Mouse (Mus musculus) gastrocnemius, postnatal 4 days (tissue): Measurements from ENCODE around the gene Batf. TPM values are rescaled to one million over a fixed set of nuclear protein-coding genes. Genes with fewer than 3 reads are reported as not detected.

Source experiments
- DNase-seq, 2 experiments: peaks; one replicate each; pipeline ENCODE4 v3.0.0; 2021 to 2022; ENCODE audit warnings: low spot score in 2 of 2, mixed read lengths in 2 of 2
- microRNA-seq: library from miRNA; unstranded; fragments of <30 nt; microRNA quantifications from one replicate; pipeline ENCODE4 v1.2.0, GENCODE M21; 2021
- total RNA-seq, 2 experiments: library from RNA; stranded (reverse); gene quantifications; 2 replicates each; pipeline ENCODE4 v1.2.3; 2021

Gene Batf
- total RNA-seq, 2 experiments from 2014 or later = 0.59 to 1.2 TPM

GRCm38 (mm10) chr12:85725306-85725705 lies 38.8 kb downstream of the Batf start:
- no peak for DNase-seq

DNA sequence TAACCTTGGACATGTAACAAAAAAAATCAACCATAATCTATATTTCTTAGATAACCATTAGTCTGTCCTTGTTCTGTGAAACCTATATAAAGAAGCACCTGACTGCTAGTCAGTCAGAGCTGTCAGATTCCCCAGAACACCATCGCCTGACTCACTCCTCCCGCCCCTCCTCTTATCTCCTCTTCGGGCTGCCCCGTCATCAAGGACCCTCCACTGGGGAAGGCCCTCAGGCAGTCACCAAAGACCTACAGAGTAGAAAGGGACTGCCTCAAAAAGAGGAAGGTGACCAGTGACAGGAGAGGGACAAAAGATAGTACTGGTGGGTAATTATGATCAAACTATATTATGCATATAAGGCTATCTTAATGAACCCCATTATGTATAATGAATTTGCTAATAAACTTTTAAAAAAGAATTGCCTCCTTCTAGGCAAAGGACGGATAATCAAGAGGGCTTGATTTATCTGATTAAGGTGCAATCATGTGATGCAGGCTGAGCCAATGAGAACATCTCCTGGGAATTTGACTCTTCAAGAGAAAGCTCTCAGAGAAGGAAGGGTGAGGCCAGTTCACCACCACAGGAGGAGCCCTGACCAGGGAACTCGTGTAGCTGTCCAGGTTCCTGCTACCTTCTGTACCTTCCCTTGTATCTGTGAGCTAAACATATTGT lies 40.4 kb downstream of the Batf start:
- DNase-seq = no peak

DNA sequence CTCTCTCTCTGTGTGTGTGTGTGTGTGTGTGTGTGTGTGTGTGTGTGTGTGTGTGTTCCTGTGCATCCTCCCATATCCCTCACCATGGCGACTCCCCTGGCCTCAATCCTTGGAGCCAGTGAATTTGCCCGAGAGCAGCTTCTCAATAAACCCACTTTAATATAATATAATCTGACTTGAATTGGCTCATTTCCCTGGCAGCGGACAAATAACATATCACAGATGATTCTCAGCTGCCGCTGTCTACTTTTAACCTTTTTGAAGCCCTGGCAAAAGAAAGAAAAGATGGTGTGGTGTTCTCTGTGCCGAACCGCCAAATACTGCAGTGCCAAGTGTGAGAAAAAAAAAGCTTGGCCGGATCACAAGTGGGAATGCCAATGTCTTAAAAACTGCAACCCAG lies 41.7 kb downstream of the Batf start:
- DNase-seq = no peak

DNA sequence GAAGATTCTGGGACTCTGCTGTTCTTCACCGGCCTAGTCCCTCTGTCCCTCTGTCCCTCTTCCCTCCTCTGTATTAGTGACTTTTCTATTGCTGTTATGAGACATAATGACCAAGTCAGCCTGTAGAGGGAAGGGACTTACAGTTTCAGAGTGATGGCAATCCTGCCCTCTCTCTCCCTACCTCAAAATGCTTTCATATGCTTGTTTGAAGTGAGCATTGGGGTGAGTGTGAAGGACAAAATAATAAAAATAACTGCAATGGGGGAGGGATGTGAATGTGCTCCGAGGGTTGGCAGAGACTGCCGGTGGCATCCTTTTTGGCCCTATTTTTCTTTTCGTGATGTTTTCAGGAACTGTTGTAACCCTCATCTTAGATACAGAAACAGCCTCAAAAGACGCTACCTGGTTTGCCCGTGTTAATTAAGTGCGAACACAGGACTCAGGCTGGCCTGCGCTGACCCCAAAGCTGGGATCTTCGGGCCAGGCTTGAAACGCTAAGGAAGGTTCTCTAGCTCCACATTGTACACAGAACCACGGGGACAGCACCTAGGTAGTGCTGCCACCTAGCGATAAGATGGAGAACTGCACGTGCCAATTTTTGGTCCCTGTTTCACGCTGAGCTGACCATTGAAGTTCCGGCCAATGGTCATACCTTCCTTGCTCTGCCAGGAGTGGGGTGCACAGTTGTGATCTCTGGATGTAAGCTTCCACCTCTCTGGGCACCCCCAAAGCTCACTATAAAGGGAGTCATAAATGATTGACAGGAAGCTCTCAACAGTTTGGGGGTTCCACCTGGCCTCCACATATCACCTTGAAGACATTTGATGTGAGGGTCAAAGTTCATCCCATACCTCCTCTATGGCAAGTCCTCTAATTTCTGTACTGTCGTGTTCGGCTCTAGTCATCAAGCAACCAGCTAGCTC lies 42.8 kb downstream of the Batf start:
- DNase-seq = peak; percentile 55 to 64

DNA sequence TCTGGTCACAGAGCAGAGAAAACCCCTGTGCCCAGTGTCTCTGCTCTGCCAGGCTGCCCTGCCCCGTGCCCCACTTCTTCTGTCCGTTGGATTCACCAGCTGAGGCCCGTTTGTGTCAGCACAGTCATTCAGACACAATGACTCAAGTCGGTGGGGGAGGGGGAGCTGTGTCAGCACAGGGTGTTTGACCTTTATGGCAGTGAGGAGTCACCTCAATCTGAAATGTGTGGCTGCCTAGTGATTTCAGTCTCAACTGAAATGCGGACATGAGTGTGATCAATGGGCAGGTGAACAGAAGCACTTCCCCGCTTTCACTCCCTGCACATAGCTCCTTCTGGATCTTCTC lies 43.4 kb downstream of the Batf start:
- no peak for DNase-seq

DNA sequence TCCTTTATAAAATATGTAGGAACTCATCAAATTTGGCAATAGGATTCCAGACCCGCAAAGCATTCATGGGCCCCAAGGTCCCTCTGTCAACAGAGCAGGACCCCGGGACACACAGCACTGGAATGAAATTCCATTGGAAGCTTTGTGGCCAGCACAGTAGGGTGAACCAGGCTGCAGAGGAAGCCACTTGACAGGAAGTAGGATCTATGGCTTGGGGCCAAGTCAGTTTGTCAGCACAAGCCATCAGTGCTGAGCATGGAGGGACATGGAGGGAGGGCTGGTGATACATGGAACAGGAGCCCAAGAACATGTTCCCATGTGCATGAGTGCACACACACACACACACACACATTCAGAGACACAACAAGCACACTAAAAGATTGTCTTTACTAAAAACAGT lies 49.7 kb downstream of the Batf start:
- no peak for DNase-seq

GRCm38 (mm10) chr12:85736960-85737359 lies 50.5 kb downstream of the Batf start:
- DNase-seq = no peak

DNA sequence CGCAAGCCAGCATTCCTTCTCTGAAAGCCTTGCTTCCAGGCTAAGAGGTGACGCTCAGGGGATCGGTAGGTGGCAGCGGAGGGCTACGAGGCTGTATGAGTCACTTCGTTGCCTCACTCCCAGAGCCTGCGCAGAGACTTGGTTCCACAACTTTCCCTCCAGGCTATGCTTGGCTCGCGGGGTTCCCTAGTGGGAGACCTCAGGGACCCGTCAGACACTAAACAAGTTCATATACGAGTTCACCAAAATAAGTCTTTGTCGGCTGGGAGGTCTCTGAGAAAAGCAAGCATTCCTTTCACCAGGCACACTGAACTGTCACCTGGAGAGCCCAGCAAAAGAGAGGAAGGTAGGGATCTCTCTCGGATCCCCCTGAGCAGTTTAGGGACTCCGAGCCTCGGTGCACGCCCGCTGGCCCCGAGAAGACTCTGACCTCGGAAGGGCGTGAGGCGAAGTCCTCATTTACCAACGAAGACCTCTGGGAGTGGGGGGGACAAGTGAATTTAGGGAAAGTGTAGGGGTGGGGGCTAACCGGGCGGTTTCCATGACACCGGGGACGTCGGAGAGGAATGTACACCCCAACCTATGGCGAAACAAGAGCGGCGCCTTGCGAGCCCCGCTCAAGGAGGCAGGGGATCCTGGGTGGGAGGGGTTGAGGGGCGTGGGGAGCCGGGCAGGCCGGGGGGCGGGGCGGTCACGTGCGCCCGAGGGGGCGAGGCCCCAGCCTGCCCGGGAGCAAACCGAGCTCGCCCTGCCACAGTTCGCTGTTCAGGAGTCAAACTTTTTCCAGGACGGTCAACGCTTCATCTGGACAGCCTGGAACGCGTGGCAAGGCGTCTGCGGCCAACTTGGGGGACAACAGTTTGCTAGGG lies 59.6 kb downstream of the Batf start, which contains the start of gene Flvcr2:
Flvcr2 (plus strand) TSS at position 713 of the 869 bp plus-strand sequence.
- peak; percentile 65 to 79 for DNase-seq

- DNase-seq = no peak
Observed at GRCm38 (mm10) chr12:85746696-85747219, 60.3 kb downstream of the Batf start.

DNA sequence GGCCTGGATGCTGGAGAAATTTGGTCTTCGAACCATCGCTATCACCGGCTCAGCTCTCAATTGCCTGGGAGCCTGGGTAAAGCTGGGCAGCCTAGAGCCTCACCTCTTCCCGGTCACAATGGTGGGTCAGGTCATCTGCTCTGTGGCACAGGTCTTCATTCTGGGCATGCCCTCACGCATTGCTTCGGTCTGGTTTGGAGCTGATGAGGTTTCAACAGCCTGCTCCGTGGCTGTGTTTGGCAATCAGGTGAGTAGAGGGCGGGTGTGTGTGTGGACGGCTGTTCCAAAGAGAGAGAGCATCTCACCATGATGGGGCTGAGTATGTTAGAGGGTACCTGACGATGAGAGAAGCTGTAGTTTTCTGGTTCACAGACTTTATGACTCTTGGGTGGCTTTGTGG lies 60.9 kb downstream of the Batf start:
- DNase-seq = no peak

DNA sequence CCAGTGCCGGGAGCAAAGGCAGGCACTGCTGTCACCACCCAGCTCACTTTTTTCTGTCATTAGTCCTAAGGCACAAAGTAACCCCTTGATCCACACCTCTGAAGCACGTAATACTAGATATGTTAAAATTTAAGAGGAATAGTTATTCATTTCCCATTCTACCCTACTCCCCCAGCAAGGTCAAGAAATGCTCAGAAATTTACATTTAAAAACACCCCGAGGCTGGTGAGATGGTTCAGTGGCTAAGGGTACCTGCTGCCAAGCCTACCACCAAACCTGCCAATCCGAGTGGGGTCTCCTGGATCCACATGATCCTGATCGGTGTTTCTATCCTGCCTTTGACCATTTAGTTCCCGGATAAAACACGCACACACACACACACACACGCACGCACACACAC lies 63.4 kb downstream of the Batf start:
- no peak for DNase-seq

DNA sequence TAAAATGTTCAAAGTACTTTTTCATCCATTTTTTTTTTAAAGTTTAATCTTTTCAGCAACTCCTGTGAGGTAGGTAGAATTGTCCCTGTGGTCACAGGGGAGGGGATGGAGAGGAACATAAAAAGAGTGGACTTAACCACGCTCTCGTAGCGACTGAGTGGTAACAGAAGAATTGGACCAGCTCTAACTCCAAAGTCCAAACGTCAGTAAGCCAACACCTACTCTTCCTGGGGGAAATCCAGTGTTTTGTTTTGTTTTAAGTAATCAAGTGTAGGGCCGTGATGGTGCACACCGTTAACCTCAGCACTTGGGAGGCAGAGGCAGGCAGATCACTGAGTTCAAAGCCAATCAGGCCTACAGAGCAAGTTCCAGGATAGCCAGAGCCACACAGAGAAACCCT lies 65.6 kb downstream of the Batf start:
- no peak for DNase-seq

- DNase-seq = no peak
Observed at GRCm38 (mm10) chr12:85753223-85753622, 66.8 kb downstream of the Batf start.

DNA sequence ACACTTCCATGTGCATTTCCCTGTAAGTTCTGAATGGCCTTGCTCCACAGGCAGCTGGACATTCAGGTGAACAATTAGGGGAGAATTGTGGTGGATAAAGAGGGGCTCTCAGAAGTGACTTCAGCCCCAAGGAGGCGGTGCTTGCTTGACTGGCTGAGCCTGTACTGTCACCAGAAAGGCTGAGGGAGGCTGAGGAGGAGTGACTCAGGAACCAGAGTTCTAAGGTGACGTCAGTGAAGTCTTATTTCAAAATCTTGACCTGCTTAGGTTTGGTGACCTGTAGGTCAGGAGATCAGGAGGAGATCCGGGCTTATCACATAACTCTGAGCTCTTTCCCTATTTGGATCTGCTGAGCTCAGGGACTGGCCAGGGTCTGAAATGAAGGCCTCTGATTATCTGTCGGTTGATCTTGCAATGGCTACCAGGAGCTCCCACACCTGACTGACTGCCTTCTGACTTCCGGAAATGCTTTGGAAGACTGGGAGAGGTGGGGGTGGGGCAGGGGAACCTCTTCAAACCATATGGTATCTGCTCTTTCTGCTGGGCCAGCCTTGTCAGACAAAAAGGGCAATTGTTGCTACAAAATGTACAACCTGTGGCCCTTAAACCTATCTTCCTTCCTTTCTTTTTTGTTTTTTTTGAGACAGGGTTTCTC lies 68.3 kb downstream of the Batf start:
- DNase-seq = no peak

GRCm38 (mm10) chr12:85756455-85756854 lies 70.0 kb downstream of the Batf start:
- no peak for DNase-seq

- DNase-seq = no peak
Observed at GRCm38 (mm10) chr12:85757074-85757473, 70.6 kb downstream of the Batf start.

Small RNA genes within 50 kb of the gene (microRNA-seq; reads per million reads assigned to microRNA genes)
- not detected for gene Gm47285

Other genes with a start within 250 kb of the Batf start
- 10 to 100 TPM; 19.0 to 20.0 TPM for gene Fos, start 212.8 kb upstream of the Batf start, total RNA-seq
- gene Jdp2, start 87.6 kb upstream of the Batf start, total RNA-seq = 10 to 100 TPM; 19.3 to 21.5 TPM
- gene Flvcr2, start 59.9 kb downstream of the Batf start, total RNA-seq = 1 to 10 TPM; 3.5 to 3.9 TPM
- gene Erg28, start 137.9 kb downstream of the Batf start, total RNA-seq = 10 to 100 TPM; 22.3 to 22.6 TPM
- 10 to 100 TPM; 16.6 to 17.6 TPM for gene Ttll5, start 138.0 kb downstream of the Batf start, total RNA-seq